Mouse (Mus musculus): ENCODE results near the gene Gm49340. TPM values are rescaled to one million over a fixed set of nuclear protein-coding genes. Genes with fewer than 3 reads are reported as not detected.

Gene Gm49340
- polyA plus RNA-seq (2012; rRNA removed): 0.18 and 0.23 TPM in 2 replicates

GRCm38 (mm10) chr11:73329442-73329841 lies at the start of gene Gm49340, which contains the start of the genes Aspa and Spata22:
Gene Gm49340 (plus strand): TSS chr11:73329741.
Gene Aspa (minus strand): TSS chr11:73329596.
Gene Spata22 (plus strand): TSS chr11:73329741.

GRCm38 (mm10) chr11:73350483-73350882 lies 20.9 kb downstream of the Gm49340 start, which contains the start of gene Olfr20:
Gene Olfr20 (plus strand): TSS chr11:73350783.

GRCm38 (mm10) chr11:73370946-73371345 lies 41.4 kb downstream of the Gm49340 start, which contains the start of gene Olfr376:
Gene Olfr376 (plus strand): TSS chr11:73371246.

DNA sequence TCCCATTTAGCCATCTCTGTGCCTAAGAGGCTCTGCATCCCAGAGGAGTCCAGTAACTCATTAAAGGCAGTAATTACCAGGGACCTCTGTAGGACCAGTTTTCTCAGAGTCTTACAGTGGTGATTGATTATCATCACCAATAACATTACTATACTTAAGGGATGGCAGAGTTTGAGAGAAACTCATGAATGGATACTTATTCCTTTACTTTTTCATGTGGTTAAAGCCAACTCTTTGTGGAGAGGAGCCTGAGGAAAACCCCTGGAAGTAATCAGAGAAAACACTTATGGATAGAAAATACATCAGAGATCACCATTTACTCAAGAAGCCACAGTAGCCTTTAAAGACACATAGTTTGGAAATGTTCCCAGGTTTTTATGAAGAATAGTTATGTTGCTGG lies 70.0 kb downstream of the Gm49340 start, which contains the start of gene Olfr1:
Gene Olfr1, minus strand, starts transcription at position 101 of the 400 bp plus-strand sequence.

Other genes with a start within 250 kb of the Gm49340 start
- 0.16 and 0.22 TPM in 2 replicates for gene Itgae, start 239.2 kb upstream of the Gm49340 start, polyA plus RNA-seq (2012; rRNA removed)
- gene Haspin, start 191.4 kb upstream of the Gm49340 start, polyA plus RNA-seq (2012; rRNA removed): 2.7 and 2.9 TPM in 2 replicates
- gene P2rx5, start 169.3 kb upstream of the Gm49340 start, polyA plus RNA-seq (2012; rRNA removed): 0.09 and 0.14 TPM in 2 replicates
- 61.5 and 63.4 TPM in 2 replicates for gene Emc6, start 152.7 kb upstream of the Gm49340 start, polyA plus RNA-seq (2012; rRNA removed)
- 15.3 and 18.9 TPM in 2 replicates for gene Tax1bp3, start 152.7 kb upstream of the Gm49340 start, polyA plus RNA-seq (2012; rRNA removed)
- gene Ctns, start 130.7 kb upstream of the Gm49340 start, polyA plus RNA-seq (2012; rRNA removed): 5.9 TPM in 2 replicates
- 5.4 and 5.6 TPM in 2 replicates for gene Shpk, start 130.3 kb upstream of the Gm49340 start, polyA plus RNA-seq (2012; rRNA removed)
- gene Trpv1, start 95.4 kb upstream of the Gm49340 start, polyA plus RNA-seq (2012; rRNA removed): 0.29 and 0.50 TPM in 2 replicates
- gene Trpv3, start 62.4 kb upstream of the Gm49340 start, polyA plus RNA-seq (2012; rRNA removed): 0.02 TPM in 2 replicates
- gene Aspa, start 145 bp upstream of the Gm49340 start, polyA plus RNA-seq (2012; rRNA removed): 6.0 and 6.2 TPM in 2 replicates
- 4.5 and 5.3 TPM in 2 replicates for gene Spata22, start within 50 bp of the Gm49340 start, polyA plus RNA-seq (2012; rRNA removed)
- 0.54 and 0.66 TPM in 2 replicates for gene Olfr20, start 21.0 kb downstream of the Gm49340 start, polyA plus RNA-seq (2012; rRNA removed)
- gene Olfr376, start 41.5 kb downstream of the Gm49340 start, polyA plus RNA-seq (2012; rRNA removed): not detected in 2 replicates
- not detected in 2 replicates for gene Olfr1, start 69.9 kb downstream of the Gm49340 start, polyA plus RNA-seq (2012; rRNA removed)
- not detected in 2 replicates for gene Olfr378, start 98.7 kb downstream of the Gm49340 start, polyA plus RNA-seq (2012; rRNA removed)
- gene Olfr380, start 127.8 kb downstream of the Gm49340 start, polyA plus RNA-seq (2012; rRNA removed): not detected in 2 replicates
- gene Olfr381, start 161.9 kb downstream of the Gm49340 start, polyA plus RNA-seq (2012; rRNA removed): not detected in 2 replicates
- not detected in 2 replicates for gene Olfr382, start 187.5 kb downstream of the Gm49340 start, polyA plus RNA-seq (2012; rRNA removed)